Mouse (Mus musculus) neural tube, embryonic 15.5 days (tissue): ENCODE data around the gene Pik3r4. TPM values are rescaled to one million over a fixed set of nuclear protein-coding genes. Genes with fewer than 3 reads are reported as not detected.

Source experiments
- ATAC-seq: fragments of 200-750 bp; cut with Nextera tagmentation; 2 replicates; pipeline ENCODE4 v1.8.0; 2017; ENCODE audit warnings: mild to moderate bottlenecking, moderate TSS enrichment, moderate library complexity; ENCODE audit not compliant: low FRiP score
- H3K27ac ChIP-seq: fragments of 300-500 bp; sonication (generic); replicated peaks from 2 replicates; pipeline ENCODE4 v1.5.1; 2015; ENCODE audit warnings: mild to moderate bottlenecking, inconsistent platforms
- H3K27me3 ChIP-seq: fragments of 300-500 bp; sonication (generic); replicated peaks from 2 replicates; pipeline ENCODE4 v1.6.1; 2015; ENCODE audit warnings: inconsistent platforms
- H3K36me3 ChIP-seq: fragments of 300-500 bp; sonication (generic); 2 replicates; pipeline ENCODE4 v1.6.1; 2015; ENCODE audit warnings: inconsistent platforms
- H3K4me1 ChIP-seq: fragments of 300-500 bp; sonication (generic); 2 replicates; pipeline ENCODE4 v1.6.1; 2015; ENCODE audit warnings: inconsistent platforms
- H3K4me2 ChIP-seq: fragments of 300-500 bp; sonication (generic); 2 replicates; pipeline ENCODE4 v1.6.1; 2015; ENCODE audit warnings: inconsistent platforms, mild to moderate bottlenecking, moderate library complexity
- H3K4me3 ChIP-seq: fragments of 300-500 bp; sonication (generic); replicated peaks from 2 replicates; pipeline ENCODE4 v1.5.1; 2015; ENCODE audit warnings: mild to moderate bottlenecking, inconsistent platforms
- H3K9ac ChIP-seq: fragments of 300-500 bp; sonication (generic); replicated peaks from 2 replicates; pipeline ENCODE4 v1.6.1; 2015; ENCODE audit warnings: mild to moderate bottlenecking, inconsistent platforms
- H3K9me3 ChIP-seq: fragments of 300-500 bp; sonication (generic); replicated peaks from 2 replicates; pipeline ENCODE4 v1.6.1; 2016; ENCODE audit warnings: inconsistent platforms
- WGBS: fragments of 180-500 bp; shearing (Covaris S2); methylation state at CpG from one replicate; pipeline ENCODE4 v1.1.7; 2015; ENCODE audit warnings: mixed read lengths; 5-methylcytosine and 5-hydroxymethylcytosine counted together
- polyA plus RNA-seq: library from polyadenylated mRNA; unstranded; fragments of >200 nt; fragmentation: Nextera tagmentation; extraction: Ambion mirVana; gene quantifications from 2 replicates; pipeline ENCODE4 v1.2.1, GENCODE M21; 2015

The Pik3r4 gene
- polyA plus RNA-seq, 1 experiment from 2014 or later = 16.5 TPM

- ATAC-seq = peak; percentile 30; the same call in 1 of the 2 replicates
- no peaks in the 10 kb centered on the region for H3K36me3 ChIP-seq
- no peak overlapping the region for H3K9ac ChIP-seq
- no peaks in the 10 kb centered on the region for H3K27me3 ChIP-seq
- 0 out of 2 replicates have a peak overlapping the region, but pooled peaks have one; percentile 56 for H3K27ac ChIP-seq
- H3K4me2 ChIP-seq = no peak overlapping the region
- peaks cover 44% of the 10 kb centered on the region for H3K4me1 ChIP-seq
- H3K4me3 ChIP-seq = no peak overlapping the region
- 60% methylated on average over 6 of the region's 6 CpGs for WGBS
- H3K9me3 ChIP-seq = no peaks in the 10 kb centered on the region
Observed at GRCm38 (mm10) chr9:105700702-105701101, 57.9 kb downstream of the Pik3r4 start.

- Histone ChIP-seq H3K27ac (no peak overlapping the region), H3K9me3 (no peaks in the 10 kb centered on the region), H3K4me1 (peaks cover 37% of the 10 kb centered on the region), H3K36me3 (no peaks in the 10 kb centered on the region), H3K27me3 (no peaks in the 10 kb centered on the region), H3K9ac (no peak overlapping the region), H3K4me2 (no peak overlapping the region), H3K4me3 (no peak overlapping the region)
- WGBS = 57% methylated on average over 9 of the region's 9 CpGs
- no peak for ATAC-seq
Observed at GRCm38 (mm10) chr9:105701966-105702365, 59.2 kb downstream of the Pik3r4 start.

GRCm38 (mm10) chr9:105704226-105704932 is 61.6 kb downstream of the Pik3r4 start:
- ATAC-seq = no peak
- no peaks in the 10 kb centered on the region for H3K36me3 ChIP-seq
- no peaks in the 10 kb centered on the region for H3K9me3 ChIP-seq
- no peak overlapping the region for H3K4me2 ChIP-seq
- no peaks in the 10 kb centered on the region for H3K27me3 ChIP-seq
- H3K27ac ChIP-seq = no peak overlapping the region
- H3K9ac ChIP-seq = no peak overlapping the region
- peaks cover 23% of the 10 kb centered on the region for H3K4me1 ChIP-seq
- H3K4me3 ChIP-seq = no peak overlapping the region
- 56% methylated on average over 16 of the region's 16 CpGs for WGBS

GRCm38 (mm10) chr9:105705011-105705410 is 62.2 kb downstream of the Pik3r4 start:
- Histone ChIP-seq H3K9me3 (no peaks in the 10 kb centered on the region), H3K4me2 (no peak overlapping the region), H3K4me3 (no peak overlapping the region), H3K4me1 (peaks cover 23% of the 10 kb centered on the region), H3K27ac (no peak overlapping the region), H3K36me3 (no peaks in the 10 kb centered on the region), H3K27me3 (no peaks in the 10 kb centered on the region), H3K9ac (no peak overlapping the region)
- no peak for ATAC-seq
- whole genome bisulfite sequencing = 85% methylated on average over 1 of the region's 1 CpGs

GRCm38 (mm10) chr9:105712049-105712448 is 69.3 kb downstream of the Pik3r4 start:
- WGBS = 96% methylated on average over 3 of the region's 3 CpGs
- Histone ChIP-seq H3K4me1 (no peaks in the 10 kb centered on the region), H3K9ac (no peak overlapping the region), H3K36me3 (no peaks in the 10 kb centered on the region), H3K9me3 (no peaks in the 10 kb centered on the region), H3K27ac (no peak overlapping the region), H3K27me3 (no peaks in the 10 kb centered on the region), H3K4me2 (no peak overlapping the region), H3K4me3 (no peak overlapping the region)
- no peak for ATAC-seq

- peaks cover 3% of the 10 kb centered on the region for H3K4me1 ChIP-seq
- H3K36me3 ChIP-seq = no peaks in the 10 kb centered on the region
- no peak overlapping the region for H3K4me3 ChIP-seq
- no peak overlapping the region for H3K4me2 ChIP-seq
- no peak overlapping the region for H3K9ac ChIP-seq
- H3K27me3 ChIP-seq = no peaks in the 10 kb centered on the region
- H3K27ac ChIP-seq = no peak overlapping the region
- ATAC-seq = no peak
- H3K9me3 ChIP-seq = no peaks in the 10 kb centered on the region
- 87% methylated on average over 7 of the region's 7 CpGs for WGBS
Observed at GRCm38 (mm10) chr9:105719367-105719766, 76.6 kb downstream of the Pik3r4 start.

GRCm38 (mm10) chr9:105719851-105720395 is 77.1 kb downstream of the Pik3r4 start:
- H3K27me3 ChIP-seq = no peaks in the 10 kb centered on the region
- no peaks in the 10 kb centered on the region for H3K9me3 ChIP-seq
- no peak overlapping the region for H3K4me2 ChIP-seq
- no peak for ATAC-seq
- peaks cover 3% of the 10 kb centered on the region for H3K4me1 ChIP-seq
- H3K4me3 ChIP-seq = no peak overlapping the region
- WGBS = 41% methylated on average over 5 of the region's 5 CpGs
- no peak overlapping the region for H3K9ac ChIP-seq
- H3K36me3 ChIP-seq = no peaks in the 10 kb centered on the region
- no peak overlapping the region for H3K27ac ChIP-seq

- H3K4me2 ChIP-seq = no peak overlapping the region
- no peak overlapping the region for H3K9ac ChIP-seq
- H3K27ac ChIP-seq = no peak overlapping the region
- peaks cover 3% of the 10 kb centered on the region for H3K4me1 ChIP-seq
- 82% methylated on average over 4 of the region's 4 CpGs for WGBS
- no peak for ATAC-seq
- H3K27me3 ChIP-seq = no peaks in the 10 kb centered on the region
- H3K4me3 ChIP-seq = no peak overlapping the region
- H3K9me3 ChIP-seq = no peaks in the 10 kb centered on the region
- H3K36me3 ChIP-seq = no peaks in the 10 kb centered on the region
Observed at GRCm38 (mm10) chr9:105720430-105720829, 77.7 kb downstream of the Pik3r4 start.

GRCm38 (mm10) chr9:105731976-105732375 is 89.2 kb downstream of the Pik3r4 start:
- no peaks in the 10 kb centered on the region for H3K27me3 ChIP-seq
- H3K9ac ChIP-seq = no peak overlapping the region
- H3K4me3 ChIP-seq = no peak overlapping the region
- no peak overlapping the region for H3K27ac ChIP-seq
- peaks cover 27% of the 10 kb centered on the region for H3K4me1 ChIP-seq
- WGBS = 43% methylated on average over 7 of the region's 7 CpGs
- H3K36me3 ChIP-seq = no peaks in the 10 kb centered on the region
- no peak for ATAC-seq
- no peaks in the 10 kb centered on the region for H3K9me3 ChIP-seq
- H3K4me2 ChIP-seq = no peak overlapping the region

GRCm38 (mm10) chr9:105734651-105735050 is 91.9 kb downstream of the Pik3r4 start:
- no peak overlapping the region for H3K4me2 ChIP-seq
- no peak for ATAC-seq
- no peaks in the 10 kb centered on the region for H3K27me3 ChIP-seq
- WGBS = 47% methylated on average over 2 of the region's 2 CpGs
- H3K9me3 ChIP-seq = no peaks in the 10 kb centered on the region
- H3K4me3 ChIP-seq = no peak overlapping the region
- peaks cover 34% of the 10 kb centered on the region for H3K4me1 ChIP-seq
- no peak overlapping the region for H3K9ac ChIP-seq
- H3K27ac ChIP-seq = no peak overlapping the region
- H3K36me3 ChIP-seq = no peaks in the 10 kb centered on the region

GRCm38 (mm10) chr9:105735195-105735594 is 92.4 kb downstream of the Pik3r4 start:
- Histone ChIP-seq H3K4me1 (peaks cover 34% of the 10 kb centered on the region), H3K4me3 (no peak overlapping the region), H3K9me3 (no peaks in the 10 kb centered on the region), H3K27me3 (no peaks in the 10 kb centered on the region), H3K9ac (no peak overlapping the region), H3K4me2 (no peak overlapping the region), H3K36me3 (no peaks in the 10 kb centered on the region), H3K27ac (0 out of 2 replicates have a peak overlapping the region, but pooled peaks have one; percentile 9)
- no peak for ATAC-seq
- 36% methylated on average over 5 of the region's 5 CpGs for WGBS
